Mouse (Mus musculus): ENCODE data around the gene Vps4a.

GRCm38 (mm10) chr8:107088526-107089063, 57.6 kb downstream of the Vps4a start:
- TF ChIP-seq CTCF (IDR thresholded peaks at IDR 0.05; ENCODE audit: insufficient read depth, low read length) (no peak), POLR2A (IDR thresholded peaks at IDR 0.05; ENCODE audit: borderline replicate concordance, extremely low read depth, low read depth, low read length) (no peak)
